Mouse (Mus musculus): ENCODE data around the gene Cysrt1. TPM values are rescaled to one million over a fixed set of nuclear protein-coding genes. Genes with fewer than 3 reads are reported as not detected.

Cysrt1 gene
- polyA plus RNA-seq, 1 experiment from 2014 or later: 326 TPM

- Histone ChIP-seq H3K27ac (replicated peaks) (no peak overlapping the region), H3K4me3 (ENCODE audit: low read depth, low read length) (no peak overlapping the region), H3K4me1 (replicated peaks; ENCODE audit: control insufficient read depth, insufficient read depth) (no peaks in the 10 kb centered on the region), H3K36me3 (ENCODE audit: control insufficient read depth, insufficient read depth, low read length) (no peaks in the 10 kb centered on the region), H3K9ac (ENCODE audit: low read length) (no peak overlapping the region), H3K27me3 (ENCODE audit: control insufficient read depth, insufficient read depth, low read length) (no peaks in the 10 kb centered on the region), H3K4me2 (replicated peaks; ENCODE audit: low read depth) (no peak overlapping the region), H3K9me3 (ENCODE audit: control insufficient read depth, low read length) (no peaks in the 10 kb centered on the region)
- WGBS: 88% methylated on average over 7 of the region's 7 CpGs
- TF ChIP-seq CTCF (IDR thresholded peaks at IDR 0.05; ENCODE audit: low read depth) (no peak), EP300 (optimal IDR thresholded peaks at IDR 0.05) (no peak)
- DNase-seq (ENCODE audit: low spot score) (no peak), ATAC-seq (ENCODE audit: low FRiP score, low TSS enrichment) (no peak)
These were observed 11.7 kb downstream of the Cysrt1 start for GRCm38 (mm10) chr2:25230581-25230980.

- DNase-seq (ENCODE audit: low spot score) (no peak), ATAC-seq (ENCODE audit: low FRiP score, low TSS enrichment) (no peak)
- Histone ChIP-seq H3K9ac (ENCODE audit: low read length) (no peak overlapping the region), H3K27ac (replicated peaks) (no peak overlapping the region), H3K9me3 (ENCODE audit: control insufficient read depth, low read length) (no peaks in the 10 kb centered on the region), H3K4me1 (replicated peaks; ENCODE audit: control insufficient read depth, insufficient read depth) (no peaks in the 10 kb centered on the region), H3K4me3 (ENCODE audit: low read depth, low read length) (no peak overlapping the region), H3K4me2 (replicated peaks; ENCODE audit: low read depth) (no peak overlapping the region), H3K27me3 (ENCODE audit: control insufficient read depth, insufficient read depth, low read length) (no peaks in the 10 kb centered on the region), H3K36me3 (ENCODE audit: control insufficient read depth, insufficient read depth, low read length) (no peaks in the 10 kb centered on the region)
- WGBS: 82% methylated on average over 5 of the region's 5 CpGs
- TF ChIP-seq EP300 (optimal IDR thresholded peaks at IDR 0.05) (no peak), CTCF (IDR thresholded peaks at IDR 0.05; ENCODE audit: low read depth) (no peak)
These were observed 12.7 kb downstream of the Cysrt1 start for GRCm38 (mm10) chr2:25229582-25229981.

- H3K27ac ChIP-seq (replicated peaks): peak overlapping the region; percentile 87
- H3K36me3 ChIP-seq (ENCODE audit: control insufficient read depth, insufficient read depth, low read length): no peaks in the 10 kb centered on the region
- WGBS: 63% methylated on average over 6 of the region's 6 CpGs
- no peak for TF ChIP-seq CTCF (IDR thresholded peaks at IDR 0.05; ENCODE audit: low read depth)
- no peak for TF ChIP-seq EP300 (optimal IDR thresholded peaks at IDR 0.05)
- H3K4me3 ChIP-seq (ENCODE audit: low read depth, low read length): no peak overlapping the region
- no peak overlapping the region for H3K9ac ChIP-seq (ENCODE audit: low read length)
- no peaks in the 10 kb centered on the region for H3K9me3 ChIP-seq (ENCODE audit: control insufficient read depth, low read length)
- no peak for ATAC-seq (ENCODE audit: low FRiP score, low TSS enrichment)
- no peak for DNase-seq (ENCODE audit: low spot score)
- H3K4me1 ChIP-seq (replicated peaks; ENCODE audit: control insufficient read depth, insufficient read depth): no peaks in the 10 kb centered on the region
- H3K27me3 ChIP-seq (ENCODE audit: control insufficient read depth, insufficient read depth, low read length): no peaks in the 10 kb centered on the region
- peak overlapping the region; percentile 40; the same call in 1 of the 2 replicates for H3K4me2 ChIP-seq (replicated peaks; ENCODE audit: low read depth)
These were observed 13.2 kb downstream of the Cysrt1 start for GRCm38 (mm10) chr2:25228995-25229530.

- no peaks in the 10 kb centered on the region for H3K27me3 ChIP-seq (ENCODE audit: control insufficient read depth, insufficient read depth, low read length)
- peak overlapping the region; percentile 40 for H3K4me2 ChIP-seq (replicated peaks; ENCODE audit: low read depth)
- peak overlapping the region; percentile 87 for H3K27ac ChIP-seq (replicated peaks)
- peak overlapping the region; percentile 31; the same call in 1 of the 2 replicates for H3K9ac ChIP-seq (ENCODE audit: low read length)
- peak; percentile 74 for TF ChIP-seq CTCF (IDR thresholded peaks at IDR 0.05; ENCODE audit: low read depth)
- TF ChIP-seq EP300 (optimal IDR thresholded peaks at IDR 0.05): peak; percentile 64
- no peaks in the 10 kb centered on the region for H3K9me3 ChIP-seq (ENCODE audit: control insufficient read depth, low read length)
- 0% methylated on average over 7 of the region's 7 CpGs for WGBS
- ATAC-seq (ENCODE audit: low FRiP score, low TSS enrichment) (peak; percentile 67), DNase-seq (ENCODE audit: low spot score) (peak; percentile 88)
- H3K36me3 ChIP-seq (ENCODE audit: control insufficient read depth, insufficient read depth, low read length): no peaks in the 10 kb centered on the region
- H3K4me3 ChIP-seq (ENCODE audit: low read depth, low read length): peak overlapping the region; percentile 8; the same call in 1 of the 2 replicates
- no peaks in the 10 kb centered on the region for H3K4me1 ChIP-seq (replicated peaks; ENCODE audit: control insufficient read depth, insufficient read depth)
These were observed 13.8 kb downstream of the Cysrt1 start for GRCm38 (mm10) chr2:25228431-25228889.

- 91% methylated on average over 4 of the region's 4 CpGs for WGBS
- Histone ChIP-seq H3K9me3 (ENCODE audit: control insufficient read depth, low read length) (no peaks in the 10 kb centered on the region), H3K4me1 (replicated peaks; ENCODE audit: control insufficient read depth, insufficient read depth) (no peaks in the 10 kb centered on the region), H3K27me3 (ENCODE audit: control insufficient read depth, insufficient read depth, low read length) (no peaks in the 10 kb centered on the region), H3K4me2 (replicated peaks; ENCODE audit: low read depth) (no peak overlapping the region), H3K27ac (replicated peaks) (no peak overlapping the region), H3K36me3 (ENCODE audit: control insufficient read depth, insufficient read depth, low read length) (no peaks in the 10 kb centered on the region), H3K4me3 (ENCODE audit: low read depth, low read length) (no peak overlapping the region), H3K9ac (ENCODE audit: low read length) (no peak overlapping the region)
- ATAC-seq (ENCODE audit: low FRiP score, low TSS enrichment) (no peak), DNase-seq (ENCODE audit: low spot score) (no peak)
- no peak for TF ChIP-seq EP300 (optimal IDR thresholded peaks at IDR 0.05)
- no peak for TF ChIP-seq CTCF (IDR thresholded peaks at IDR 0.05; ENCODE audit: low read depth)
These were observed 14.8 kb downstream of the Cysrt1 start for GRCm38 (mm10) chr2:25227406-25227805.

- WGBS: 77% methylated on average over 5 of the region's 5 CpGs
- Histone ChIP-seq H3K36me3 (ENCODE audit: control insufficient read depth, insufficient read depth, low read length) (no peaks in the 10 kb centered on the region), H3K4me1 (replicated peaks; ENCODE audit: control insufficient read depth, insufficient read depth) (no peaks in the 10 kb centered on the region), H3K27me3 (ENCODE audit: control insufficient read depth, insufficient read depth, low read length) (no peaks in the 10 kb centered on the region), H3K9ac (ENCODE audit: low read length) (no peak overlapping the region), H3K27ac (replicated peaks) (no peak overlapping the region), H3K9me3 (ENCODE audit: control insufficient read depth, low read length) (no peaks in the 10 kb centered on the region), H3K4me3 (ENCODE audit: low read depth, low read length) (no peak overlapping the region), H3K4me2 (replicated peaks; ENCODE audit: low read depth) (no peak overlapping the region)
- DNase-seq (ENCODE audit: low spot score) (no peak), ATAC-seq (ENCODE audit: low FRiP score, low TSS enrichment) (no peak)
- TF ChIP-seq CTCF (IDR thresholded peaks at IDR 0.05; ENCODE audit: low read depth): no peak
- TF ChIP-seq EP300 (optimal IDR thresholded peaks at IDR 0.05): no peak
These were observed 15.4 kb downstream of the Cysrt1 start for GRCm38 (mm10) chr2:25226864-25227263.
